Mouse (Mus musculus) left cerebral cortex, adult 2 months (tissue): ENCODE measurements around the gene Tmem72. TPM values are rescaled to one million over a fixed set of nuclear protein-coding genes. Genes with fewer than 3 reads are reported as not detected.

Experiments used
- DNase-seq, 2 experiments: peaks; one replicate each; pipeline ENCODE4 v3.0.0; 2021 to 2022; ENCODE audit warnings: low spot score in 2 of 2, mixed read lengths in 1 of 2; ENCODE audit errors: extremely low spot score in 1 of 2
- H3K27ac ChIP-seq: fragments of 200-600 bp; 2 replicates; pipeline ENCODE4 v1.8.1; 2022
- H3K4me3 ChIP-seq: fragments of 200-600 bp; 2 replicates; pipeline ENCODE4 v1.8.1; 2022
- CTCF ChIP-seq: fragments of 200-600 bp; IDR thresholded peaks from 2 replicates; pipeline ENCODE4 v1.8.1; 2022; ENCODE audit warnings: antibody characterized with exemption, mild to moderate bottlenecking, moderate library complexity
- intact Hi-C: fragments of 180-260 bp; cut with DNase I; formaldehyde crosslinking; loops from one replicate; pipeline ENCODE4 v1.15.1; 2025
- total RNA-seq, 2 experiments: library from RNA; stranded (reverse); gene quantifications; 2 replicates each; pipeline ENCODE4 v1.2.3; 2021

Tmem72 gene
- total RNA-seq, 2 experiments from 2014 or later, result 0.29 to 0.58 TPM

- H3K4me3 ChIP-seq, result no peak overlapping the region
- no peak for DNase-seq
- intact Hi-C loops, result no loop called here
- no peak overlapping the region for H3K27ac ChIP-seq
- TF ChIP-seq CTCF, result no peak
These were observed 52.7 kb downstream of the Tmem72 start for GRCm38 (mm10) chr6:116664031-116664430.

GRCm38 (mm10) chr6:116663364-116663763 is 53.3 kb downstream of the Tmem72 start:
- no peak for DNase-seq
- TF ChIP-seq CTCF, result no peak
- Histone ChIP-seq H3K27ac (no peak overlapping the region), H3K4me3 (no peak overlapping the region)
- intact Hi-C loops, result no loop called here

GRCm38 (mm10) chr6:116653684-116654454 is 62.8 kb downstream of the Tmem72 start:
- H3K27ac ChIP-seq, result no peak overlapping the region
- H3K4me3 ChIP-seq, result no peak overlapping the region
- peak; percentile 77 for TF ChIP-seq CTCF
- intact Hi-C loops, result loop anchor here (2.0 to 10.0 kb wide), 4 partner anchors 103 to 1171 kb away; partner anchors contain the start of gene Cxcl12
- DNase-seq, result peak; percentile 58 to 60

GRCm38 (mm10) chr6:116653191-116653590 is 63.5 kb downstream of the Tmem72 start:
- DNase-seq, result no peak
- intact Hi-C loops, result loop anchor here (5.0 to 10.0 kb wide), 3 partner anchors 104 to 512 kb away; partner anchors contain the start of gene Cxcl12
- no peak for TF ChIP-seq CTCF
- Histone ChIP-seq H3K27ac (no peak overlapping the region), H3K4me3 (no peak overlapping the region)

- intact Hi-C loops, result loop anchor here (5.0 to 10.0 kb wide), 3 partner anchors 106 to 513 kb away; partner anchors contain the start of gene Cxcl12
- peak overlapping the region; percentile 27; the same call in 1 of the 2 replicates for H3K4me3 ChIP-seq
- DNase-seq, result no peak
- 0 out of 2 replicates have a peak overlapping the region, but pooled peaks have one; percentile 28 for H3K27ac ChIP-seq
- TF ChIP-seq CTCF, result peak; percentile 30
These were observed 65.1 kb downstream of the Tmem72 start for GRCm38 (mm10) chr6:116651437-116652118.

GRCm38 (mm10) chr6:116650406-116650805 is 66.3 kb downstream of the Tmem72 start, which contains the start of gene Depp1:
Gene Depp1, plus strand, starts transcription at chr6:116650609.
- intact Hi-C loops, result loop anchor here (5.0 to 10.0 kb wide), 3 partner anchors 107 to 514 kb away; partner anchors contain the start of gene Cxcl12
- no peak within 1 kb of the TSS; the same call in 1 of the 2 replicates for H3K27ac ChIP-seq
- TF ChIP-seq CTCF, result no peak
- no peak for DNase-seq
- peak within 1 kb of the TSS; percentile 27; the same call in 1 of the 2 replicates for H3K4me3 ChIP-seq

- intact Hi-C loops, result loop anchor here (5.0 to 10.0 kb wide), 3 partner anchors 107 to 515 kb away; partner anchors contain the start of gene Cxcl12
- H3K4me3 ChIP-seq, result no peak overlapping the region
These were observed 66.9 kb downstream of the Tmem72 start for GRCm38 (mm10) chr6:116649811-116650210.

GRCm38 (mm10) chr6:116647763-116648162 is 69.0 kb downstream of the Tmem72 start:
- intact Hi-C loops, result no loop called here
- no peak for TF ChIP-seq CTCF
- no peak for DNase-seq
- no peak overlapping the region for H3K4me3 ChIP-seq
- no peak overlapping the region for H3K27ac ChIP-seq

More at GRCm38 (mm10) chr6:116649811-116650210, 66.9 kb downstream of the Tmem72 start:
- DNase-seq, result no peak
- no peak for TF ChIP-seq CTCF
- H3K27ac ChIP-seq, result no peak overlapping the region

GRCm38 (mm10) chr6:116644335-116644734 is 72.4 kb downstream of the Tmem72 start:
- no peak for TF ChIP-seq CTCF
- intact Hi-C loops, result loop anchor here (5.0 kb wide), 1 partner anchor 258 kb away; no protein-coding TSS in a partner anchor
- no peak overlapping the region for H3K27ac ChIP-seq

GRCm38 (mm10) chr6:116643881-116644280 is 72.8 kb downstream of the Tmem72 start:
- H3K4me3 ChIP-seq, result no peak overlapping the region
- DNase-seq, result no peak
- no peak for TF ChIP-seq CTCF
- H3K27ac ChIP-seq, result no peak overlapping the region; the same call in 1 of the 2 replicates
- intact Hi-C loops, result loop anchor here (5.0 kb wide), 1 partner anchor 258 kb away; no protein-coding TSS in a partner anchor

More at GRCm38 (mm10) chr6:116644335-116644734, 72.4 kb downstream of the Tmem72 start:
- H3K4me3 ChIP-seq, result no peak overlapping the region
- no peak for DNase-seq

GRCm38 (mm10) chr6:116642942-116643341 is 73.8 kb downstream of the Tmem72 start:
- no peak for TF ChIP-seq CTCF
- Histone ChIP-seq H3K27ac (peak overlapping the region; percentile 77), H3K4me3 (no peak overlapping the region)
- intact Hi-C loops, result loop anchor here (5.0 kb wide), 1 partner anchor 259 kb away; no protein-coding TSS in a partner anchor
- DNase-seq, result peak; percentile 35 to 62
